Mouse (Mus musculus) B cell, adult 2 months (primary cell): ENCODE data around the gene Lmntd1.
A peak's percentile ranks its signal among the peaks of the same experiment; 100 is the strongest.

Source experiments
- DNase-seq, 2 experiments: peaks; one replicate each; pipeline ENCODE4 v3.0.0; 2022

Lmntd1 gene

GRCm38 (mm10) chr6:145614219-145614618 lies at the start of gene Lmntd1:
Lmntd1 (minus strand) TSS chr6:145614319.
- DNase-seq: no peak

DNA sequence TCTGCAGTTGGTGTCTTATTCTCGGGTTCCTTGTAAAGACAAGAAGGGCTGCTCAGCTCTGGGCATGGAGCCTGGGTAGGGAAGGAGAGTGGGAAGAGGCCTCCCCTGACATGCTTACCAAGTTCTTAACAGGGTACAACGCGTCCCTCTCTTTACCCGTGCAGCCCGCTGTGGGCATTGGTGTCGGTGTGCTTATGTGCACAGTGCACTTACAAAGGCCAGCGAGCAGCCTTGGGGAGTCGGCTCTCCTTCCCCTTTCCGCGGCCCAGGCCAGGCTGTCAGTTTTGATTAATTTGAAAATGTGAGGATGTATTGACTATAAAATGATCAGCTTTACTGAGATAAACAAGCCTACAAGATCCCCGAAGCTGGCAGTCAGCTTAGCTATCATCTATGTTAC lies 46.8 kb upstream of the Lmntd1 start:
- DNase-seq: no peak

GRCm38 (mm10) chr6:145659116-145659515 lies 45.0 kb upstream of the Lmntd1 start:
- no peak for DNase-seq

DNA sequence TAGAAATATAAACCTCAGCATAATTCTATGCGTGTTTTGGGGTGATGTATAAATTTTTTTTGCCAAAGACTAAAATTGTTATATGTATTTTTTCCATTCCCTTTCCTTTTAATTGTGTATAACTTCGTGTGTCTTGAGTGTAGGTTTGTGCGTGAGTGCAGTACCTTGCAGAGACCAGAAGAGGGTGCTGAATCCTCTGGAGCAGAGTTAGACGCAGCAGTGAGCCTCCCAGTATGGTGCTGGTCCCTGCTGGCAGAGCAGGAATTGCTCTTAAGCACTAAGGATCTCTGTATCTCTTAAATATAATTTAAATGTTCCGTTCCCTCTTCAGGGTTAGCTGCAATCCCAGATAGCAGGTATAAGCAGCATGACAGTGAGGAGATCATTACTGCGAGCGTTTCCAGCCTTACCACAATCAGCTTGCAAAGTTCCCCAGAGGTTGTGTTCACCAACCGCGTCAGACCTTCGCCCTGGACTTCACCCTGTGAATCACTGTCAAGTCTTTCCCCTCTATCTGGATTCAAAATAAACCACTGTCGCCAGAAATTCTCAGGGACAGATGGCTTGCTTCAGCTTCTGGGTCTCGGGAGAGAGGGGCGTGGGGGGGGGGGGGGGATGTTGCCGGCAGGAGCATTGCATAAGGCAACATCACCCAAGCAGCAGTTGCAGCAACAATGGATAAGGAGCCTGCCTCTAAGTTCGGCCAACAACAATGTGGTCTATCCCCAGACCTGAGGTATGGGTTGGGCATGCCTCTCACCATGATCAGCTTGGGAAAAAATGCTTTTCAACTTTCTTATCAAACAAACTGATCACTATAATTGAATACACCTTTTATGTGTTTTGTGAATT lies 42.8 kb upstream of the Lmntd1 start:
- DNase-seq: no peak

DNA sequence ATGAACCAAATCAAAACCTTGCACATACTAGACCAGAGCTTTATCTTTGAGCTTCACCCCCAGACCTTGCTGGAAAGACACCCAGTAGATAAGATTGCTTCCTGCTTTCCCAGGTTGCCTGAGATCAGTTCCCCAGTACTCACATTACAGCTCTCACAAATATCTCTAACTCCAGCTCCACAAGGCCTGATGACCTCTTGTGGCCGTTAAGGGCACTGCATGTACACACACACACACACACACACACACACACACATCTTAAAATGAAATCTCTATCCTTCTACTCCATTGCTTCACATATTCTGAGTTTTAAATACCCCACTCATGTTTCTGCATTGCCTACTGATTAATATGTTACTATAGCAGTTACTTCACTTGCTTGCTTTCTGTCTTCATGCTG lies 41.6 kb upstream of the Lmntd1 start:
- peak in 1 of 2 experiments; percentile 7 for DNase-seq

DNA sequence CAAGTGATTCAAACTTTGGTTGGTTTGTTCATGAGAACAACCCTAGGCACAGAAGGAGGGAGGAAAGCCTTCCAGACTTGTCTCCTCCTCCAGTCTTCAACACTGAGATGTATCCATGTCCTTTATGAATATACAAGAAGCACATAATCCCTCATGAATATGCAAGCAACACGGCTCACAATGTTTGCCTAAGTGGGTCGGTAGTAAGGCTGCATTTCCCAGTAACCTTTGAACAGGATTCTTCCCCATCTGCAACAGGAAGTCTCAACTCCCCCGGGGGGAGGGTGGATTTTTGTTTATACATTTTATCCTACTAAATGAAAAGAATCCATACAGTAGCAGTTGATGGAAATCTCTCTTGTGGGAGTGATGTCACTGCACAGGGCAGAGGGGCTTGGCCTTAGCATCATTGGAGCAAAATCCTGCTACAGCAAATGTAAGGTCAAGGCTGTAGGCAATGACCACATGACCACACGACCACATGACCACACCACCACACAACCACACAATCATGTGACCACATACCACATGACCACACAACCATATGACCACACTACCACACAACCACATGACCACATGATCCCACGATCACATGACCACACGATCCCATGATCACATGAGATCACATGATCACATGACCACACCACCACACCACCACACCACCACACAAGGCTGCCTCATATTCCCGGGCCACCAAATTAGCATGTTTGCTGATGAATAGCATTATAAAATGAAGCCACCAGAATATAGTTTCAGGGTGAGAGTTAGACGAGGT lies 40.1 kb upstream of the Lmntd1 start:
- DNase-seq: no peak

DNA sequence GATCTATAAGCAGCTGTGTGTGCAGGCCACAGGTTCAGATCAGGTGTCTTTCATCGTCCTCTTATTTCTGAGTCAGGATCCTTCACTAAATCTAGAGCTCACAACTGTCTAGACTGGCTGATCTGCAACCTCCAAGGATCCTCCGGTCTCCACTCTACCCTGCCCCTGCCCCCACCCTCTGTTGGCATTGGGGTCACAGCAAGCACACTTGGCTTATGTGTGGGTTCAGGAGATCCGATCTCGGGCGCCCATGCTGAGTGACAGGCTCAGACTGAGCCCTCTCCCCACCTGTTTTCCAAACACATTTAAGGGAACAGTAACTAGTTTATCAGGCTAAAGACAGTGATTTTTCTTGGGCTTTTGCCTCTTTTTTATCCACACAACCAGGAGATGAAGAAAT lies 39.5 kb upstream of the Lmntd1 start:
- no peak for DNase-seq

DNA sequence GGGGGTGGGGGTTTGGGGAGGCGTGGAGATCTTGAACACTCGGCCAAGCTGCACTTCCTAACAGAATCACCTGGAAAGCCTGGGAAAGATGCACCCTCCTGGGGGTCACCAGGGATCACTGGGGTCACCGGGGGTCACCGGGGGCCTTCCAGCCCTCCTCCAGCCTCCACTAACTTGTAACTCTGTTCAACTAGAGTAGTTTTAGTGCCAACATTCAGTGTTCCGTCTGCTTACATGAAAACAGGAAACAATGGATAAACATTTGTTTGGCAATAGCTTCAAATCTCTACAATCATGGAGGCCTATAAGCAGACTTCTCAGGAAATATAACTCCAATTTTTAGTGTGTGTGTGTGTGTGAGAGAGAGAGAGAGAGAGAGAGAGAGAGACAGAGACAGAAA lies 38.9 kb upstream of the Lmntd1 start:
- no peak for DNase-seq

GRCm38 (mm10) chr6:145651976-145652375 lies 37.9 kb upstream of the Lmntd1 start:
- DNase-seq: no peak

DNA sequence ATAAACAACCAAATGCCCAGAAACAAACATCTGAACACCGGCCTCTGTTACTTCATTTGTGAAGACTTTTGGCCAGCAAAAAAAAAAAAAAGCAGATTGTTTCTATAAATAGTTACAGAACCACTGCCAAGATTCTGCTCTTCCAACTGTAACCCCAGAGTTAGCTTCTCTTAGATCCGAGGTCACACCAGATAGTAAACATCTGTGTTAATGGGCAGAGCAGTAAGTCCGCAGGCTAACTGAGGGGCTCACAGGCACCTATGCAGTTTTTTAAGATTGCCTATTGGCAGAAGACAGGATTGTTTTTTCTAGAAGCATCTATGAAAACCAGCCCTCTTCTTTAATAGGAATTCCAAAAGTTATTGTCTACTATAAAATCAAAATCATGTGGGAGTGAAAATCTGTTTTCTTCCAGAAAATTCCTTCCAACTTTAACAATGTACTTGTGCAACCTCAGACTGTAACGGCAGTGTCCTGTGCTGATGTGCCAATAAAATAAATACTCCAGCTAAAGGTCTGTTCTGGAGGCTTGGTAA lies 26.9 kb upstream of the Lmntd1 start:
- no peak for DNase-seq

GRCm38 (mm10) chr6:145638248-145638647 lies 24.1 kb upstream of the Lmntd1 start:
- DNase-seq: no peak

DNA sequence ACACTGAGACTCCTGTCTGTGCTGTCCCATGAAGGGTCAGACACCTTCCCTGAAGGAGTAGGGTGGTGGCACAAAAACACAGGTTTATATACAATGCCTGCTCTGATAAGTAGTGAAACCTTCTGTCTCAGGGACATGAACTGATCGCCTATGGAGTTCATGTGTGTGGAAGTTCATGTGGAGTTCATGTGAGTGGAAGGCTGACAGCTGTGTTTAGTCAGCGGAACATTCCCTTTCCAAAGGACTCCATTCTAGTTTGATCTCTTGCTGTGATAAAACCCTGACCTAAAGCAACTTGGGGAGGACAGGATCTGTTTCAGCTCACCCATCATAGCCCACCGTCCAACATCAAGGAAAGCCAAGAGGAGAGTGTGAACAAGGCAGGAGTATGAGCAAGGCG lies 22.6 kb upstream of the Lmntd1 start:
- DNase-seq: no peak

DNA sequence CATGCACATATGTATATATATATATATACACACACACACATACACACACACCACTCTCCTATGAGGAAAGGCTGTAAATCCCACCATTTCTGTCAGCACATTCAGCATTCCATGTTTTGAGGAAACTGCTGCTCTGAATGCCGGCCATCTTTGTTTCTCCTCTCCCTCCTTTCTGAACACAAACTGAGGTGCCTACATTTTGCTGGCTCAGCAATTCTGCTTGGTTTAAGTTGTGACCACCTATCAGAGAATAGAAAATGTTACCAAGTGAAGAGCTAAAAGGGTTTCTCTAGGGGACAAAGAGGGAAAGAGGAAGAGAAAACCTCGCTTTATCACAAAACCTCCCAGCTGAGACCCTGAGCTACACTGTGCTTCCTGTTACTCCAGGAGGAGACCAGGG lies 20.3 kb upstream of the Lmntd1 start:
- no peak for DNase-seq

DNA sequence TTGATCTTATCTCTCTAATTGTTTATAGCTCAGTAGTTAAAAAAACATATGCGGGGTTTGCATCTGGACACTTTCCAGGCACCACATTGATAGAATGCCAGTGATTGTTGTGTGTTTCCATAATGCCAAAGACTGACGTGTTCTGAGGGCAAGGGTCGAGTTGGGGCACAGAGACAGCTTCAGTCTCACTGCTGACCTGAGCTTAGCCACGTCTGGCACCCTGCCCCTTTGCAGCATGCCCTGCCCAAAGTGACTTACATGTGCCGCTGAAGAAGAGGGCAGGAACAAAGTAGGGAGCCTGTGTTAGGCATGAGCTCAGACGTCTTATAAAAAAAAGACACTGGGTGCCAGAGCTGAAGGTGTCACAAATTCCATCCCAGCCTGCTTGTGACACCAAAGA lies 16.1 kb upstream of the Lmntd1 start:
- DNase-seq: no peak

- DNase-seq: no peak
Measured at GRCm38 (mm10) chr6:145623141-145623540, 9.0 kb upstream of the Lmntd1 start.

DNA sequence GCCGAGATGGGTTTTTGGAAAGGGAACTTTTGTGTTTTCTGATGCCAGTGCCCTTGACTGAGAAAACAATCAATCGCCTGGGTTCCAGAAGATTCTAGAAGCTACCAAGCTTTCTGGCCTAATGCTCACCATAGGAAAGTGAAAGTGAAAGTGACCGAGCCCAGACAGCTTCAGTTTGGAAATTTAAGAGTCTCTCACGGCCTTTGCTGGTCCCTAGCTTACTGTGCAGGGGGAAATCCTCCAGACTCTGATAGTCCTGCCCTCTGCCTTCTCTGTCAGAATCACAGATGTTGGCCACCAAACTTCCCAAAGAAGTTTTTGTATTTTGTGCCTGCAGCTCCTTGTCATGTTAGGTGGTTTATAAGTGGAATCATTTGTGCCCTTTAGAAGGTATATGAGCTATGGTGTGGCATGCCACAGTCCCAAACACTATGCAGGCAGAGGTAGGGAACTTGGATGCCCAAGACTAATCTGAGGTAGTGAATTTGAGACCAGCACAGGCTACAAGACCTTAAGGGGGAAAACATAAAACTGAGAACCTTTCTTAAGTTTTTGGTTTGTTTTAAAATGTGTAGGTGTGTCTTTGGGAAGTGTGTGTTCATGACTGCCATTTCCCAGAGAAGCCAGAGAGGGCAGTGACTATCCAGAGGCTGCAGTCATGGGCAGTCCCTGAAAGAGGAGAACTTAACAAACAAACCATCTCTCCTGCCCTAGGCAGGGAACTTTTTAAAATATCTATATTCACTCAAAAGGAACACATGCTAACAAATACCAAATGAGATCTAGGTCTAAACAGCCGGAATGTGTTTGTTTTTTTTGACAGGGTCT lies 2.5 kb upstream of the Lmntd1 start:
- DNase-seq: no peak

DNA sequence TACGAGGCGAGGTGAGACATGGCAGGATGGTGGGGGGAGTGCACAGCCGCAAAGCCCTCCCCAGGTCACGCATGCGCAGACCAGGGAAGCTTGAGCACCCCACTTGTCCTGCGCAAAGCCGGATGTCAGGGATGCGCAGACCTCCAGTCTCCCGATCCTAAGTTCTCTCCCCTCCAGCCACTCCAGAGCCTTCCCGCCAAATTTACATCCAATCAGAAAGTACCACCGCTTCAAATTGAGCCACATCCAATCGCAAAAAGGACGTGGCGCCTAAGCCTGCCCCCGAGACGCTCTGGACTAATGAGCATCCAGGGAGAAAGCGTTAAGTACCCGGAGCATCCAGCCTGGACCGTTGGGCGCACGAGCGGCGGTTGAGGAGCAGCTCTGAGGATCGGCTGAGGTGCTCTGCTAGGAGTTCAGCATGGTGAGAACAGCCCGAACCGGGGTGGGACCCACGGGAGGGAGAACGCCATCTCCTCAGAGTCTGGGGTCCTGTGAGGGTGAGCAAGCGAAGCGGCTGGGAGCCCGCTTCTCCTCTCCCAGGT lies 1.6 kb upstream of the Lmntd1 start, which contains the start of gene Tuba3b:
Gene Tuba3b (plus strand): TSS at position 92 of the 545 bp plus-strand sequence.
- no peak for DNase-seq

- no peak for DNase-seq
Measured at GRCm38 (mm10) chr6:145612611-145613010, 1.5 kb downstream of the Lmntd1 start.

GRCm38 (mm10) chr6:145610901-145611300 lies 3.2 kb downstream of the Lmntd1 start:
- DNase-seq: no peak

DNA sequence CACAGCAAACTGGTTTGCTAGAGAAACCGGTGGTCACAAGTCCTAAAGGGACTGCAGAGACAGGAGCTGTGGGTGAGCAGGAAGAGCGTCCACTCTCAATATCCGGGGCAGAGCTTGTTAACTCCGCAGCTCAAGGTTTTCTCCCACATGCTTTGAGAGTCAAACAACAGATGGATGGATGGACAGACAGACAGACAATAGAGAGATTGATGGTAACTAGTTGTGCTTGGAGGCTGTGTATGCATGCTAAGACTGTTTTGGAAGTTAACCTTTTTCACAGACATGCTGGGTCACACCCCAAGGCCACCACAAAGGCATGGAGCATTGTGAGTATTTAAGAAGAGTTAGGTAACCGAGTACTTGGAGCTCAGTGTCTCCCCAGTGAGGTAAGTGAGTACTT lies 5.4 kb downstream of the Lmntd1 start:
- no peak for DNase-seq

DNA sequence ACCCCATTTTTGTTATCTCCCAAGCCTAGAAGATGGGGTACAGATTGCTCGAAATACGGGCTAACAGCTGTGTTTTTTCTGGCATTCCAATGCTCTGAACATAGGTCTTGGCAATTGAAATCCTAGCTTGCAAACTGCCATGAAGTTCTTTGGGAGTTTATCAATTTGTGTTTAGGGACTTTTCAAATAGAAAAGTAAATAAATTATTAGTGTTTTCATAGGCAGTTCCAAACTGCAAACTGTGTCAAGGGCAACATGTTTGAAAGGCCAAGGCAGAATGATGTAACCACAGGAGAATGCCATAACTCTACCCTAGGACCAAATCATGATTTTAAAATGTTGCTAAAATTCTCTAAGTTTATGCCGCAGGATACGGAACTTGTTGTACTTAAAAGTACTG lies 6.4 kb downstream of the Lmntd1 start:
- DNase-seq: no peak

DNA sequence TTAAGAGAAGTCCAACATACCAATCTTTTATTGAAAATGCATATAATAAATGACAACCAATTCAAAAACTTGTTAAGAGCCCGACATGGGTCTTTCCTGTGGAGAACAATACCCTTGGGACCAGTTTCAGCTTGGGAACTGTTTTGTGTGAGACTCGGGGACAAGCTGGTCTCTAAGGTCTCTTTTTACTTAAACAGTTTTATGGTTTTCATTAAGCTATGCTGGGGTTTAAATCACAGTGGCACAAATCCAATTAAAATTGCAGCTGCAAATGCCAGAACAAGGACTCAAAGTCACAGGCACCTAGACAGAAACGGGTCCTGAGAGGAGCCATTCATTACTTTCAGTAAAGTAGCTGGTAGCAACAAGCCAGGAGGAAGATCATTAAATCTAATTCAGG lies 8.9 kb downstream of the Lmntd1 start:
- DNase-seq: no peak

DNA sequence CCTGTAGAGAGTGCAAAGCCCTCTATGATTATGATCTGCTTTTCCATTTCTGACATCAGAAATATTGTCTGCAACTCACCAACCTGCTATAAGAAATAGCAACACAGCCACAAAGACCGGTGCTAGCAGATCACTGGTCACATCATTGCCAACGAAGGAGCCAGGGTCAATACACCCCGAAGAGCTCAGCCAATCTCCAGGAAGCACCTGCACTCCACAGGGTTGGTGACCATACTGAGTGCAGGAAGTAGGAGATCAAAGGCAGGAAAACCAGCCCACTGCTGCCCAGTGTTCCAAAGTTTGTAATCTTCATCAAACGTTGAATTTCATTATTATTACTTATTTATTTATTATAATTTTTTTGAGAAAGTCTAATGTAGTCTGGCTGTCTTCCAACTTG lies 9.5 kb downstream of the Lmntd1 start:
- no peak for DNase-seq
